Mouse (Mus musculus): ENCODE measurements around the gene Speg.

Gene Speg

GRCm38 (mm10) chr1:75374950-75375936, at the start of gene Speg:
TSS of gene Speg (plus strand) at chr1:75375297.
- no peak for DNase-seq

GRCm38 (mm10) chr1:75327461-75327860, 47.6 kb upstream of the Speg start:
- DNase-seq, result no peak

- no peak for DNase-seq
These were observed 43.8 kb upstream of the Speg start for GRCm38 (mm10) chr1:75331271-75331670.

GRCm38 (mm10) chr1:75336461-75336860, 38.6 kb upstream of the Speg start:
- no peak for DNase-seq

- no peak for DNase-seq
These were observed 38.0 kb upstream of the Speg start for GRCm38 (mm10) chr1:75337097-75337496.

- DNase-seq, result no peak
These were observed 36.9 kb upstream of the Speg start for GRCm38 (mm10) chr1:75338091-75338694.

GRCm38 (mm10) chr1:75339337-75339736, 35.8 kb upstream of the Speg start:
- DNase-seq, result no peak

GRCm38 (mm10) chr1:75340519-75340918, 34.6 kb upstream of the Speg start:
- no peak for DNase-seq

- DNase-seq, result peak; percentile 31 to 40
These were observed 32.2 kb upstream of the Speg start for GRCm38 (mm10) chr1:75342874-75343416.

GRCm38 (mm10) chr1:75344291-75345035, 30.6 kb upstream of the Speg start:
- no peak for DNase-seq

- no peak for DNase-seq
These were observed 29.8 kb upstream of the Speg start for GRCm38 (mm10) chr1:75345036-75345935.

- no peak for DNase-seq
These were observed 27.8 kb upstream of the Speg start for GRCm38 (mm10) chr1:75347279-75347678.

GRCm38 (mm10) chr1:75349275-75349674, 25.8 kb upstream of the Speg start:
- DNase-seq, result no peak

- no peak for DNase-seq
These were observed 17.8 kb upstream of the Speg start for GRCm38 (mm10) chr1:75357261-75357660.

GRCm38 (mm10) chr1:75358009-75358408, 17.1 kb upstream of the Speg start:
- no peak for DNase-seq

- no peak for DNase-seq
These were observed 15.8 kb upstream of the Speg start for GRCm38 (mm10) chr1:75359346-75359745.

- DNase-seq, result no peak
These were observed 14.7 kb upstream of the Speg start, which contains the start of gene Des for GRCm38 (mm10) chr1:75360112-75361031. TSS of gene Des (plus strand) at chr1:75360329.

GRCm38 (mm10) chr1:75361123-75361522, 14.0 kb upstream of the Speg start:
- no peak for DNase-seq

- no peak for DNase-seq
These were observed 13.3 kb upstream of the Speg start for GRCm38 (mm10) chr1:75361750-75362149.

GRCm38 (mm10) chr1:75363868-75364267, 11.2 kb upstream of the Speg start:
- DNase-seq, result no peak
